Mouse (Mus musculus) midbrain, postnatal 0 days (tissue): ENCODE results near the gene Trim41. TPM values are rescaled to one million over a fixed set of nuclear protein-coding genes. Genes with fewer than 3 reads are reported as not detected.
A peak's percentile ranks its signal among the peaks of the same experiment; 100 is the strongest.
"Not testable (repeated sequence)": the region's sequence is repeated elsewhere in the genome, so short reads cannot be mapped to it uniquely, and the experiment has no call there.

ENCODE experiments used
- ATAC-seq: fragments of 200-750 bp; cut with Nextera tagmentation; 2 replicates; pipeline ENCODE4 v1.8.0; 2017; ENCODE audit warnings: moderate number of reproducible peaks, mild to moderate bottlenecking, moderate TSS enrichment, moderate library complexity; ENCODE audit not compliant: low FRiP score
- DNase-seq: peaks from one replicate; pipeline ENCODE4 v3.0.0-alpha.2; 2015; ENCODE audit warnings: low spot score
- H3K27ac ChIP-seq: fragments of 300-500 bp; sonication (generic); 2 replicates; pipeline ENCODE4 v1.5.1; 2014; ENCODE audit warnings: low read depth, mild to moderate bottlenecking, low read length, mixed read lengths
- H3K27me3 ChIP-seq: fragments of 300-500 bp; sonication (generic); 2 replicates; pipeline ENCODE4 v1.6.1; 2014; ENCODE audit warnings: low read length, control low read depth, mixed read lengths; ENCODE audit not compliant: insufficient read depth
- H3K36me3 ChIP-seq: fragments of 300-500 bp; sonication (generic); 2 replicates; pipeline ENCODE4 v1.6.1; 2014; ENCODE audit warnings: low read length, control low read depth, mixed read lengths; ENCODE audit not compliant: insufficient read depth
- H3K4me1 ChIP-seq: fragments of 300-500 bp; sonication (generic); 2 replicates; pipeline ENCODE4 v1.6.1; 2014; ENCODE audit warnings: mild to moderate bottlenecking, control low read depth, antibody characterized with exemption, low read length, mixed read lengths; ENCODE audit not compliant: insufficient read depth
- H3K4me2 ChIP-seq: fragments of 300-500 bp; sonication (generic); 2 replicates; pipeline ENCODE4 v1.6.1; 2014; ENCODE audit warnings: low read depth, mild to moderate bottlenecking, low read length, mixed read lengths; ENCODE audit not compliant: poor library complexity, severe bottlenecking
- H3K4me3 ChIP-seq: fragments of 300-500 bp; sonication (generic); 2 replicates; pipeline ENCODE4 v1.5.1; 2014; ENCODE audit warnings: low read depth, mild to moderate bottlenecking, low read length, moderate library complexity
- H3K9ac ChIP-seq: fragments of 300-500 bp; sonication (generic); replicated peaks from 2 replicates; pipeline ENCODE4 v1.6.1; 2014; ENCODE audit warnings: mild to moderate bottlenecking, low read length, moderate library complexity, mixed read lengths; ENCODE audit not compliant: poor library complexity, severe bottlenecking
- H3K9me3 ChIP-seq: fragments of 300-500 bp; sonication (generic); 2 replicates; pipeline ENCODE4 v1.6.1; 2016; ENCODE audit warnings: low read length, control low read depth
- CTCF ChIP-seq: IDR thresholded peaks from 2 replicates; pipeline ENCODE4 v1.5.1; 2016; ENCODE audit warnings: antibody characterized with exemption, mild to moderate bottlenecking
- WGBS: fragments of 180-500 bp; shearing (Covaris S2); extraction: QIAGEN DNeasy Blood & Tissue Kit; methylation state at CpG from one replicate; pipeline ENCODE4 v1.1.7; 2014; 5-methylcytosine and 5-hydroxymethylcytosine counted together
- polyA plus RNA-seq: library from polyadenylated mRNA; unstranded; fragments of >200 nt; fragmentation: Nextera tagmentation; extraction: Ambion mirVana; gene quantifications from 2 replicates; pipeline ENCODE4 v1.2.1, GENCODE M21; 2015
- total RNA-seq: library from RNA; depleted of rRNA; stranded (reverse); fragments of >200 nt; gene quantifications from 2 replicates; pipeline ENCODE4 v1.2.3, GENCODE M21; 2014

Gene Trim41
- total and polyA plus RNA-seq, 2 experiments from 2014 or later, result 5.0 to 38.9 TPM

DNA sequence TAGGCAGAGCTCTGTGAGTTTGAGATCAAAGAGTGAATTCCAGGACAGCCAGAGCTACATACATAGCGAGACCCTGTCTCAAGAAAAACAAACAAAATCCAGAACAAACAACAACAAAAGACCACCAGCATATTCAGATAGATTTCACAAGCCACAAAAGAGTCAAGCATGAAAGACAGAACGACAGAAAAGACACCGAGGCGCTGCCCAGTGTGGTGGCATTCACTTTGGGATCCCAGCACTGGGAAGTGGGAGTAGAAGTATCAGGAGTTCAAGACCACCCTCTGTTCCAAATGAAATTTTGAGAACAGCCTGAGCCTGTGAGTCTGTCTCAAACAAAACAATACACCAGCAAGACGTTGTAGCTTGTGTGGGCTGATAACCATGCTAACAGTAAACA is 29.7 kb upstream of the Trim41 start:
- Histone ChIP-seq H3K4me3 (no peak overlapping the region), H3K4me2 (no peak overlapping the region), H3K9ac (no peak overlapping the region), H3K27ac (no peak overlapping the region), H3K36me3 (no peaks in the 10 kb centered on the region), H3K27me3 (no peaks in the 10 kb centered on the region), H3K4me1 (no peaks in the 10 kb centered on the region), H3K9me3 (no peaks in the 10 kb centered on the region)
- DNase-seq, result no peak
- WGBS, result 60% methylated on average over 5 of the region's 5 CpGs
- no peak for ATAC-seq
- no peak for TF ChIP-seq CTCF

GRCm38 (mm10) chr11:48846362-48846761 is 29.2 kb upstream of the Trim41 start:
- 66% methylated on average over 2 of the region's 2 CpGs for WGBS
- not testable (repeated sequence) for H3K27me3 ChIP-seq, H3K4me2 ChIP-seq, H3K9me3 ChIP-seq, H3K9ac ChIP-seq, DNase-seq, H3K4me3 ChIP-seq, H3K4me1 ChIP-seq, H3K27ac ChIP-seq, H3K36me3 ChIP-seq
- peak; percentile 13; the same call in 1 of the 2 replicates for ATAC-seq

GRCm38 (mm10) chr11:48845244-48845815 is 28.2 kb upstream of the Trim41 start:
- 45% methylated on average over 13 of the region's 13 CpGs for WGBS

GRCm38 (mm10) chr11:48844309-48844708 is 27.2 kb upstream of the Trim41 start:
- 32% methylated on average over 6 of the region's 6 CpGs for WGBS

More at GRCm38 (mm10) chr11:48845244-48845815, 28.2 kb upstream of the Trim41 start:
- Histone ChIP-seq H3K9ac (no peak overlapping the region), H3K36me3 (no peaks in the 10 kb centered on the region), H3K4me2 (no peak overlapping the region), H3K27me3 (no peaks in the 10 kb centered on the region), H3K9me3 (no peaks in the 10 kb centered on the region), H3K4me3 (no peak overlapping the region), H3K4me1 (no peaks in the 10 kb centered on the region), H3K27ac (no peak overlapping the region)
- no peak for TF ChIP-seq CTCF
- DNase-seq (no peak), ATAC-seq (no peak)

DNA sequence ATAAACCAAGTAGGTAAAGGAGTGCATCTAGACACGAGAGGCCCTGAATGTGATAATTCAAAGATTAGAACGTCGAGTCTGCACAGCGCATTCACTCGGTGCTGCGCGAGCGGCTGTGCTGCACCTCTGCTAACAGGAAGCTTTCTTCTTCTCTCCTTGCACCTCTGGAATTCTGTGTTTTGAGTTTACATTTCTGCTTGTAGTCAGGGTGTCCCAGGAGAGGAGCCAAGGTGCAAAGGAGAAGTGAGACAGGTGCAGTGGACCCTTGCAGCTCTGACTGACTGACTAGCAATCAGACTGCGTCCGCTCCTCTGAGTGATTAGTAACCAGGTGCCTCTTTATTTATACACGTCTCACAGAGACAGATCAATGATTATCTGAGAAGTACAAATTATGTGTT is 26.0 kb upstream of the Trim41 start:
- H3K36me3 ChIP-seq, result no peaks in the 10 kb centered on the region
- no peak overlapping the region for H3K4me3 ChIP-seq
- H3K9me3 ChIP-seq, result no peaks in the 10 kb centered on the region
- no peaks in the 10 kb centered on the region for H3K27me3 ChIP-seq
- no peak overlapping the region for H3K4me2 ChIP-seq
- ATAC-seq, result no peak
- no peak overlapping the region for H3K27ac ChIP-seq
- H3K9ac ChIP-seq, result no peak overlapping the region
- WGBS, result 86% methylated on average over 11 of the region's 11 CpGs
- H3K4me1 ChIP-seq, result no peaks in the 10 kb centered on the region
- no peak for TF ChIP-seq CTCF
- DNase-seq, result no peak

More at GRCm38 (mm10) chr11:48844309-48844708, 27.2 kb upstream of the Trim41 start:
- DNase-seq (no peak), ATAC-seq (no peak)
- H3K36me3 ChIP-seq, result no peaks in the 10 kb centered on the region
- H3K4me1 ChIP-seq, result no peaks in the 10 kb centered on the region
- H3K27me3 ChIP-seq, result no peaks in the 10 kb centered on the region
- no peak overlapping the region for H3K9ac ChIP-seq
- no peak overlapping the region for H3K4me2 ChIP-seq
- H3K4me3 ChIP-seq, result no peak overlapping the region
- no peak for TF ChIP-seq CTCF
- H3K9me3 ChIP-seq, result no peaks in the 10 kb centered on the region
- no peak overlapping the region for H3K27ac ChIP-seq

- H3K36me3 ChIP-seq, result no peaks in the 10 kb centered on the region
- no peak overlapping the region for H3K9ac ChIP-seq
- H3K4me3 ChIP-seq, result no peak overlapping the region
- no peak for TF ChIP-seq CTCF
- ATAC-seq (no peak), DNase-seq (no peak)
- H3K9me3 ChIP-seq, result no peaks in the 10 kb centered on the region
- H3K4me2 ChIP-seq, result no peak overlapping the region
- 85% methylated on average over 4 of the region's 4 CpGs for WGBS
- no peaks in the 10 kb centered on the region for H3K4me1 ChIP-seq
- H3K27me3 ChIP-seq, result no peaks in the 10 kb centered on the region
- no peak overlapping the region for H3K27ac ChIP-seq
These were observed 25.2 kb upstream of the Trim41 start for GRCm38 (mm10) chr11:48842378-48842792.
